Mouse (Mus musculus) small intestine, adult 2 months (tissue): ENCODE results near the gene Trim8.
A peak's percentile ranks its signal among the peaks of the same experiment; 100 is the strongest.

ENCODE experiments used
- CTCF ChIP-seq: fragments of 200-500 bp; IDR thresholded peaks from 2 replicates; pipeline ENCODE4 v1.5.1; 2012; ENCODE audit warnings: low read depth, mild to moderate bottlenecking, control low read depth, inconsistent platforms, low read length, moderate library complexity, mixed read lengths; ENCODE audit not compliant: insufficient replicate concordance, insufficient read length; ENCODE audit errors: extremely low read depth
- POLR2A ChIP-seq: fragments of 200-500 bp; IDR thresholded peaks from 2 replicates; pipeline ENCODE4 v1.6.1; 2012; ENCODE audit warnings: low read depth, mild to moderate bottlenecking, control low read depth, inconsistent platforms, low read length, moderate library complexity

- TF ChIP-seq CTCF (peak; percentile 11; the same call in 1 of the 2 replicates), POLR2A (no peak)
Observed at GRCm38 (mm10) chr19:46532031-46532688, 30.7 kb downstream of the Trim8 start.
